Mouse (Mus musculus): ENCODE measurements around the gene Orc5.
"Not testable (repeated sequence)": the region's sequence is repeated elsewhere in the genome, so short reads cannot be mapped to it uniquely, and the experiment has no call there.

DNA sequence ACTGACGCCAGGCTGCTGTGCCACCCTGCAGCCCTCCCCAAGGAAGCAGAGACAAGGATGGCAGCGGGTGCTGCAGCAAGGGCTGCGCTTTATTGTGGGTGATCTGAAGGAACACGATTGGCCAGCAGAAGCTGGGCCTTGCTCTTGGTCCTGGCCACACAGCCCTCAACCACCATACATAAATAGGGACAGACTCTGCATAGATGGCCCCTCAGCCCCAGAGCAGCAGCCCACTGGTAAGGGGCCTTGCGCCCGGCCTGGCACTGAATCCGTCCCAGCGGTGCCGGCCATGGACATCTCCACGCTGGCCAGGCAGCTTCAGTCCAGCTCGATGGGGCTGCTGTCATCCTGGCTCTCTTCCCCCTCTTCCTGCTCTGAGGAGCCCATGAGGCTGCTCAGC, 77.8 kb downstream of the Orc5 start:
- TF ChIP-seq GATA1, TAL1 (IDR thresholded peaks at IDR 0.05; ENCODE audit: low read length): not testable (repeated sequence)
